Mouse (Mus musculus): ENCODE data around the gene Papss2. TPM values are rescaled to one million over a fixed set of nuclear protein-coding genes. Genes with fewer than 3 reads are reported as not detected.

Gene Papss2
- 2.9 and 3.9 TPM in 2 replicates for polyA plus RNA-seq (2015; fragmentation: Nextera tagmentation; extraction: Ambion mirVana)

- under 1% methylated on average over 32 of the region's 64 CpGs for WGBS
- Histone ChIP-seq H3K36me3 (ENCODE audit: insufficient read depth, low read length) (no peaks in the 10 kb centered on the region), H3K27me3 (replicated peaks; ENCODE audit: insufficient read depth, low read length) (no peaks in the 10 kb centered on the region), H3K27ac (ENCODE audit: low read length) (no peak within 1 kb of the TSS), H3K4me2 (replicated peaks; ENCODE audit: low read depth, low read length) (peak within 1 kb of the TSS; percentile 88), H3K9ac (replicated peaks; ENCODE audit: low read depth) (peak within 1 kb of the TSS; percentile 50; the same call in 1 of the 2 replicates), H3K4me3 (ENCODE audit: low read depth, low read length) (peak within 1 kb of the TSS; percentile 53), H3K9me3 (ENCODE audit: low read length) (no peaks in the 10 kb centered on the region), H3K4me1 (ENCODE audit: insufficient read depth, low read depth, low read length) (no peaks in the 10 kb centered on the region)
- ATAC-seq: peak; percentile 91
- TF ChIP-seq EP300 (IDR thresholded peaks at IDR 0.05) (no peak), CTCF (IDR thresholded peaks at IDR 0.05) (no peak)
- peak; percentile 74 for DNase-seq (ENCODE audit: low spot score)
Observed at GRCm38 (mm10) chr19:32595506-32596286, at the start of gene Papss2. Gene Papss2, plus strand, starts transcription at chr19:32595790.

DNA sequence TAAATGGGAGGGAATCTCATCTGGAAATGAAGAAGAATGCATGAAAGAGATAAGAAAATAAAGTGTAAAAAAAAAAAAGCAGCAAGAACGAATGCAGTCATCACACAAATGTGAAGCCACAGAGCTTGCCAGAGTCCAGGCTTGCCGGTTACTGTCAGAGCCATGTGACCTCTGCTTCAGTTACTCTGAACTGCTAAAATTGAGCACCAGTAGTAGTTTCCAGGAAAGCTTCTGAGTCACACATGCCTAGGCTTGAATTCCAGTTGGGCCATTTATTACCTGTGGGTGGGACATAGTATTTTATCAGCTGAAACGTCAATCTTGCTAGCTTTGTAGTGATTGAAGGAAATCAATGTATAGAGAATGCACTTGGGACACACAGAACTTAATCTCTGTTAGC lies 48.2 kb upstream of the Papss2 start:
- WGBS: 52% methylated on average over 3 of the region's 3 CpGs
- no peaks in the 10 kb centered on the region for H3K9me3 ChIP-seq (ENCODE audit: low read length)
- H3K4me2 ChIP-seq (replicated peaks; ENCODE audit: low read depth, low read length): no peak overlapping the region
- no peaks in the 10 kb centered on the region for H3K36me3 ChIP-seq (ENCODE audit: insufficient read depth, low read length)
- H3K9ac ChIP-seq (replicated peaks; ENCODE audit: low read depth): no peak overlapping the region
- DNase-seq (ENCODE audit: low spot score) (no peak), ATAC-seq (no peak)
- H3K27ac ChIP-seq (ENCODE audit: low read length): no peak overlapping the region
- no peak for TF ChIP-seq EP300 (IDR thresholded peaks at IDR 0.05)
- TF ChIP-seq CTCF (IDR thresholded peaks at IDR 0.05): no peak
- H3K4me3 ChIP-seq (ENCODE audit: low read depth, low read length): no peak overlapping the region
- no peaks in the 10 kb centered on the region for H3K4me1 ChIP-seq (ENCODE audit: insufficient read depth, low read depth, low read length)
- no peaks in the 10 kb centered on the region for H3K27me3 ChIP-seq (replicated peaks; ENCODE audit: insufficient read depth, low read length)

DNA sequence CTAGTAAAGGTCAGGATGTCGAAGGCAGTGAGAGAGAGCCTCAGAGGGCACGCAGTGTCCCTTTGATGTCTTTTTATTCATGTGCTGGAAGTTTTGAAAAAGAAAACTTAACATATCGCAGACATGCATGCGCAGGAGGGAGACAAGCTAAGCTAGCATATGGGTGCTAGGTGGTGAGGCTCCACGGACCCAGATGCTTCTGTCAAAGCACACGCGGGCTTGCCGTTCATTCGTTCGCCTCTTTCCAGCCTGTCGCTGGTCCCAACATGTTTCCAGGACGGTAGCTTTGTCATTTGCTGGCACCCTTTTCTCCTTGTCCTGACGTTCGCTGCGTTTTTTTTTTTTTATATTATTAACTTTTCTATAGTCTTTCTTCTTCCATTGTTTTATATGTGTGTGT lies 47.4 kb upstream of the Papss2 start:
- no peak overlapping the region for H3K4me2 ChIP-seq (replicated peaks; ENCODE audit: low read depth, low read length)
- ATAC-seq (no peak), DNase-seq (ENCODE audit: low spot score) (no peak)
- no peaks in the 10 kb centered on the region for H3K9me3 ChIP-seq (ENCODE audit: low read length)
- H3K4me3 ChIP-seq (ENCODE audit: low read depth, low read length): no peak overlapping the region
- no peaks in the 10 kb centered on the region for H3K36me3 ChIP-seq (ENCODE audit: insufficient read depth, low read length)
- H3K27ac ChIP-seq (ENCODE audit: low read length): no peak overlapping the region
- TF ChIP-seq CTCF (IDR thresholded peaks at IDR 0.05): no peak
- TF ChIP-seq EP300 (IDR thresholded peaks at IDR 0.05): no peak
- no peaks in the 10 kb centered on the region for H3K4me1 ChIP-seq (ENCODE audit: insufficient read depth, low read depth, low read length)
- WGBS: 78% methylated on average over 15 of the region's 15 CpGs
- H3K27me3 ChIP-seq (replicated peaks; ENCODE audit: insufficient read depth, low read length): no peaks in the 10 kb centered on the region
- H3K9ac ChIP-seq (replicated peaks; ENCODE audit: low read depth): no peak overlapping the region

- ATAC-seq: no peak
- Histone ChIP-seq H3K27ac (ENCODE audit: low read length) (no peak overlapping the region), H3K27me3 (replicated peaks; ENCODE audit: insufficient read depth, low read length) (no peaks in the 10 kb centered on the region), H3K4me2 (replicated peaks; ENCODE audit: low read depth, low read length) (no peak overlapping the region), H3K9me3 (ENCODE audit: low read length) (no peaks in the 10 kb centered on the region), H3K4me1 (ENCODE audit: insufficient read depth, low read depth, low read length) (no peaks in the 10 kb centered on the region), H3K36me3 (ENCODE audit: insufficient read depth, low read length) (no peaks in the 10 kb centered on the region), H3K9ac (replicated peaks; ENCODE audit: low read depth) (no peak overlapping the region), H3K4me3 (ENCODE audit: low read depth, low read length) (no peak overlapping the region)
- no peak for TF ChIP-seq CTCF (IDR thresholded peaks at IDR 0.05)
- TF ChIP-seq EP300 (IDR thresholded peaks at IDR 0.05): no peak
- DNase-seq (ENCODE audit: low spot score): no peak
- WGBS: 47% methylated on average over 5 of the region's 5 CpGs
Observed at GRCm38 (mm10) chr19:32550446-32550845, 45.1 kb upstream of the Papss2 start.

- 51% methylated on average over 3 of the region's 3 CpGs for WGBS
- DNase-seq (ENCODE audit: low spot score) (peak; percentile 29), ATAC-seq (no peak)
- H3K9ac ChIP-seq (replicated peaks; ENCODE audit: low read depth): no peak overlapping the region
- no peak overlapping the region for H3K4me2 ChIP-seq (replicated peaks; ENCODE audit: low read depth, low read length)
- TF ChIP-seq EP300 (IDR thresholded peaks at IDR 0.05) (no peak), CTCF (IDR thresholded peaks at IDR 0.05) (no peak)
- no peak overlapping the region for H3K4me3 ChIP-seq (ENCODE audit: low read depth, low read length)
- no peak overlapping the region for H3K27ac ChIP-seq (ENCODE audit: low read length)
- H3K36me3 ChIP-seq (ENCODE audit: insufficient read depth, low read length): no peaks in the 10 kb centered on the region
- H3K9me3 ChIP-seq (ENCODE audit: low read length): no peaks in the 10 kb centered on the region
- no peaks in the 10 kb centered on the region for H3K27me3 ChIP-seq (replicated peaks; ENCODE audit: insufficient read depth, low read length)
- H3K4me1 ChIP-seq (ENCODE audit: insufficient read depth, low read depth, low read length): no peaks in the 10 kb centered on the region
Observed at GRCm38 (mm10) chr19:32551442-32551841, 44.1 kb upstream of the Papss2 start.

DNA sequence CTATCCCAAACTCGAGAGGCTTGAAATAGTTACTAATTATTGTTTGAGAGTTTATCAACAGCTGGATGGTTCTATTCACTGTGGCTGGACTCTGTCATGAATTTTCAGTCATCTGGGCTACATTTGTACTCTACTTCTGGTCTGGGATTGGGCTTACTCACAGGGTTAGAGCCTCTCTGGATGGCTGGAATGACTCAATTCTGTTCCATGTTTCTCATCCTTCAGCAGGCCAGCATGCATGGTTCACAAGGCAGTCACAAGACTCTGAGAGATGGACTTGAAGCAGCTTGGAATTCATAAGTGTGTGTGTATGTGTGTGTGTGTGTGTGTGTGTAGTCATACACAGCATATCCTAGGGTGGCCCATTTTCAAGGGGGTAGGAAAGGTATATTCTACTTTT lies 43.5 kb upstream of the Papss2 start:
- H3K36me3 ChIP-seq (ENCODE audit: insufficient read depth, low read length): no peaks in the 10 kb centered on the region
- DNase-seq (ENCODE audit: low spot score) (no peak), ATAC-seq (no peak)
- no peak overlapping the region for H3K4me2 ChIP-seq (replicated peaks; ENCODE audit: low read depth, low read length)
- H3K9ac ChIP-seq (replicated peaks; ENCODE audit: low read depth): no peak overlapping the region
- TF ChIP-seq EP300 (IDR thresholded peaks at IDR 0.05) (no peak), CTCF (IDR thresholded peaks at IDR 0.05) (no peak)
- WGBS: 63% methylated on average over 1 of the region's 1 CpGs
- H3K9me3 ChIP-seq (ENCODE audit: low read length): no peaks in the 10 kb centered on the region
- no peaks in the 10 kb centered on the region for H3K27me3 ChIP-seq (replicated peaks; ENCODE audit: insufficient read depth, low read length)
- no peaks in the 10 kb centered on the region for H3K4me1 ChIP-seq (ENCODE audit: insufficient read depth, low read depth, low read length)
- no peak overlapping the region for H3K27ac ChIP-seq (ENCODE audit: low read length)
- H3K4me3 ChIP-seq (ENCODE audit: low read depth, low read length): no peak overlapping the region
